11 mouse cellular contexts compared by ENCODE assay signal in the genomic region with DNA sequence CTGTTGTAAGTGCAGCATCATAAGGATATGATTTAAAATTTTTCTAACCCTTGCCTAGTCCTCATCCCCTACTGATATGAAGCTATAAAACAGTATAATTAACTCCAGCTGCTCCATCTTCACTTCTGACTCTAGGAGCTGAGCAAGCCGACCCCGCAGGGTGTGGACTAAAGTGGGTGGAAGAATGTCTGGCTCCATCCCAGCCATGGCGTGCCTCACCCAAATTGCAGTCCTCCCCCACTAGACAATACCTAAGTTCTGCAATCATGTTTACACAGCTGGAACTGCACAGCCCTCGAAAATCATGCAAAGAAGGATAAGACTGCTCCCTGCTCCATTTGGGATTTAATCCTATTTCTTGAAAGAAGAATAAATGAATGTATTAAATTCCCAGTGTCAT.
DNase-seq lines count a peak whose midpoint lies in the region; ATAC-seq and TF ChIP-seq lines count a peak whose summit lies in the region.
"Had no signal": no experiment of that assay in that cellular context is flagged by ENCODE, and none has a peak within 500 bp of the region (broad histone marks: within the 10 kb centered on the region; RNA-seq: fewer than 3 reads in every experiment).

No protein-coding gene starts in this region.

- no peak for DNase-seq in forebrain, postnatal 0 days
- DNase-seq in brain, adult 2 months (ENCODE audit: low read depth, low spot score), result peak; percentile 39
- peak; percentile 2 for DNase-seq in lung, adult 2 months
- no peak for DNase-seq in thymus, adult 18-20 months
- no peak for DNase-seq in right cerebral cortex, postnatal 14 days
- DNase-seq: adrenal gland, postnatal 25 days; B cell, adult 2 months had no signal

- H3K27ac ChIP-seq in forebrain, embryonic 12.5 days, result no peak overlapping the region
- H3K27ac ChIP-seq in forebrain, postnatal 0 days (ENCODE audit: low read depth, low read length), result no peak overlapping the region
- no peak overlapping the region for H3K27ac ChIP-seq in heart, embryonic 14.5 days (replicated peaks in 1 of 2; ENCODE audit: control insufficient read depth in 1 of 2, insufficient read depth in 1 of 2, low read depth in 2 of 2, low read length in 2 of 2)
- H3K27ac ChIP-seq: hindbrain, embryonic 15.5 days had no signal

- H3K36me3 ChIP-seq in forebrain, embryonic 12.5 days (replicated peaks), result no peaks in the 10 kb centered on the region
- H3K36me3 ChIP-seq in forebrain, postnatal 0 days (ENCODE audit: insufficient read depth), result no peaks in the 10 kb centered on the region
- no peaks in the 10 kb centered on the region for H3K36me3 ChIP-seq in heart, embryonic 14.5 days (ENCODE audit: control insufficient read depth, insufficient read depth, low read length)
- H3K36me3 ChIP-seq: hindbrain, embryonic 15.5 days had no signal

- H3K4me3 ChIP-seq in forebrain, embryonic 12.5 days (replicated peaks), result no peak overlapping the region
- H3K4me3 ChIP-seq in forebrain, postnatal 0 days (ENCODE audit: low read depth, low read length), result no peak overlapping the region
- H3K4me3 ChIP-seq in heart, embryonic 14.5 days (ENCODE audit: control insufficient read depth in 1 of 2, insufficient read depth in 1 of 2, low read depth in 1 of 2, low read length in 2 of 2), result no peak overlapping the region
- H3K4me3 ChIP-seq in lung, adult 2 months (replicated peaks; ENCODE audit: extremely low read depth, low read depth, low read length), result no peak overlapping the region
- H3K4me3 ChIP-seq: hindbrain, embryonic 15.5 days had no signal

- no peaks in the 10 kb centered on the region for H3K9me3 ChIP-seq in forebrain, embryonic 12.5 days
- H3K9me3 ChIP-seq in forebrain, postnatal 0 days (ENCODE audit: low read length), result no peaks in the 10 kb centered on the region
- H3K9me3 ChIP-seq in heart, embryonic 14.5 days (ENCODE audit: control insufficient read depth, low read length), result no peaks in the 10 kb centered on the region
- H3K9me3 ChIP-seq: hindbrain, embryonic 15.5 days had no signal

- H3K9ac ChIP-seq in forebrain, embryonic 12.5 days, result no peak overlapping the region
- no peak overlapping the region for H3K9ac ChIP-seq in forebrain, postnatal 0 days
- H3K9ac ChIP-seq in heart, embryonic 14.5 days (ENCODE audit: low read length), result no peak overlapping the region
- H3K9ac ChIP-seq: hindbrain, embryonic 15.5 days had no signal

- H3K4me2 ChIP-seq in forebrain, embryonic 12.5 days, result no peak overlapping the region
- H3K4me2 ChIP-seq in forebrain, postnatal 0 days (ENCODE audit: low read depth), result no peak overlapping the region
- H3K4me2 ChIP-seq in heart, embryonic 14.5 days (ENCODE audit: low read length), result no peak overlapping the region
- H3K4me2 ChIP-seq: hindbrain, embryonic 15.5 days had no signal

- peak; percentile 51; the same call in 1 of the 2 replicates for ATAC-seq in forebrain, embryonic 12.5 days (ENCODE audit: low FRiP score)
- ATAC-seq in forebrain, postnatal 0 days, result no peak
- peak; percentile 61; the same call in 1 of the 2 replicates for ATAC-seq in heart, embryonic 14.5 days (ENCODE audit: insufficient number of reproducible peaks, insufficient read depth, low FRiP score, low read depth)
- ATAC-seq in erythroblast, adult 5-6 weeks (replicated peaks; ENCODE audit: low FRiP score, poor library complexity, severe bottlenecking), result no peak

- no peak for TF ChIP-seq POLR2A in lung, adult 2 months (IDR thresholded peaks at IDR 0.05; ENCODE audit: borderline replicate concordance, extremely low read depth, low read depth, low read length)

- H3K4me1 ChIP-seq in forebrain, embryonic 12.5 days, result no peaks in the 10 kb centered on the region
- H3K4me1 ChIP-seq in forebrain, postnatal 0 days (ENCODE audit: insufficient read depth), result no peaks in the 10 kb centered on the region
- H3K4me1 ChIP-seq in heart, embryonic 14.5 days (ENCODE audit: control insufficient read depth in 2 of 2, insufficient read depth in 2 of 2, low read length in 2 of 2), result 0 out of 4 replicates have a peak, but pooled peaks cover 0 to 2% of the 10 kb centered on the region in 2 experiments
- no peaks in the 10 kb centered on the region for H3K4me1 ChIP-seq in lung, adult 2 months (ENCODE audit: control insufficient read depth, insufficient read depth, low read length)
- H3K4me1 ChIP-seq: hindbrain, embryonic 15.5 days had no signal

- WGBS in forebrain, embryonic 12.5 days, result 55% methylated on average over 4 of the region's 4 CpGs
- 55% methylated on average over 4 of the region's 4 CpGs for whole genome bisulfite sequencing in forebrain, postnatal 0 days
- 38% methylated on average over 4 of the region's 4 CpGs for WGBS in heart, embryonic 14.5 days
- WGBS in lung, adult 2 months, result 41% methylated on average over 4 of the region's 4 CpGs

- 0 out of 2 replicates have a peak, but pooled peaks cover 5% of the 10 kb centered on the region for H3K27me3 ChIP-seq in forebrain, embryonic 12.5 days
- no peaks in the 10 kb centered on the region for H3K27me3 ChIP-seq in forebrain, postnatal 0 days (ENCODE audit: insufficient read depth, low read length)
- no peaks in the 10 kb centered on the region for H3K27me3 ChIP-seq in heart, embryonic 14.5 days (ENCODE audit: control insufficient read depth, insufficient read depth, low read length)

- TF ChIP-seq CTCF in forebrain, postnatal 0 days (IDR thresholded peaks at IDR 0.05; ENCODE audit: low read depth), result no peak
- no peak for TF ChIP-seq CTCF in lung, adult 2 months (IDR thresholded peaks at IDR 0.05; ENCODE audit: insufficient read depth, low read length)

Comparison
In these comparisons a context has a peak if more than half of its experiments do, and no peak if none do; other contexts are left out.
1. ATAC-seq: peak in forebrain, embryonic 12.5 days (single experiment) and heart, embryonic 14.5 days (single experiment); none in forebrain, postnatal 0 days (single experiment) and erythroblast, adult 5-6 weeks (single experiment).
2. DNase-seq: peak in brain, adult 2 months (single experiment) and lung, adult 2 months (single experiment); none in forebrain, postnatal 0 days (single experiment), thymus, adult 18-20 months (0 of 2) and right cerebral cortex, postnatal 14 days (single experiment).